Mouse (Mus musculus): ENCODE measurements around the gene Gbf1.

GRCm38 (mm10) chr19:46285631-46286030 is 133.3 kb downstream of the Gbf1 start:
- TF ChIP-seq POLR2A (IDR thresholded peaks at IDR 0.05; ENCODE audit: insufficient read length, low read depth) (no peak), USF1 (IDR thresholded peaks at IDR 0.05; ENCODE audit: low read depth) (no peak), MAX (IDR thresholded peaks at IDR 0.05; ENCODE audit: low read depth) (no peak), TCF12 (IDR thresholded peaks at IDR 0.05; ENCODE audit: insufficient read depth, poor library complexity, severe bottlenecking) (no peak), MYOD1 (IDR thresholded peaks at IDR 0.05; ENCODE audit: control insufficient read depth in 1 of 3, insufficient read length in 2 of 3, low read depth in 2 of 3) (no peak), E2F4 (IDR thresholded peaks at IDR 0.05; ENCODE audit: insufficient read depth) (no peak), POLR2AphosphoS2 (IDR thresholded peaks at IDR 0.05; ENCODE audit: insufficient read length, low read depth) (no peak), TCF3 (IDR thresholded peaks at IDR 0.05; ENCODE audit: insufficient read length, low read depth) (no peak), CEBPB (IDR thresholded peaks at IDR 0.05; ENCODE audit: insufficient read depth, poor library complexity, severe bottlenecking) (no peak)
